Mouse (Mus musculus): ENCODE data around the gene Cdipt.

Gene Cdipt

DNA sequence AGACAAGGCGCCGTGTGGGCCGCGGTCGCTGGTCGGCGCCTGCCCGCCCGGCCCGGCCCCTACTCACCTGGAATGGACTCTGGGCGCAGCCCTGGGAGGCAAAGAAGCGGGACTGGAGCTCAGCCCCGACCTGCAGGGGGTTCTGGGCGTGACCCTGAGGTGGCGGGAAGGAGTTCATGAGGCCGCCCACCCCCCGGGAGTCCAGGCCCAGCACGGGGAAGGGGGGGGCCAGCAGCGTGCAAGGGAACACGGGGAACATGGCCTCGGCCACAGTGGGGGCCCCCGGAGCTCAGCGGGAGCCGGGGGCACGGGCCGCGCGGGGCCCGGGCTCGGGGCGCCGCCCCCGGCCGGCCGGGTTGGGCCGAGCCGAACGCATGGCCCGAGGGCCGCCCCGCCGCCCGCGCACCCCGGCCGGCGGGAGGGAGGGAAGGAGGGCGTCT is 50.5 kb downstream of the Cdipt start:
- peak; percentile 65 for DNase-seq

DNA sequence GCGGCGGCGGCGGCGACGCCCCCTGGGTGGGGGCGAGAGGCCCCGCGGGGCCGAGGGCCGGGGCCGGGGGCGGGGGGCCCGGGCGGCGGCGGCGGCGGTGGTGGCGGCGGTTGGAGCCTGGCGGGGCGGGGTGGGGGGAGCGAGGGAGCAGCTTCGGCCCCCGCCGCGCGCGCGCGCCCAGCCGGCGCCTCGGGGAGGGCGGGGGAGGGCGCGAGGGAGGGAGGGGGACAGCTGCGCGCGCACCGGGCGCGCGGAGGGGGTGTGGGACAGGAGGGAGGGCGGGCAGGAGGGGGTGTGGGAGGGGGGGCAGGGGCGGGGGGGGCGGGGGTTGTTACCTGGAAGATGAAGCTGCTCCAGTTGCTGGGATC is 50.9 kb downstream of the Cdipt start:
- DNase-seq: no peak

DNA sequence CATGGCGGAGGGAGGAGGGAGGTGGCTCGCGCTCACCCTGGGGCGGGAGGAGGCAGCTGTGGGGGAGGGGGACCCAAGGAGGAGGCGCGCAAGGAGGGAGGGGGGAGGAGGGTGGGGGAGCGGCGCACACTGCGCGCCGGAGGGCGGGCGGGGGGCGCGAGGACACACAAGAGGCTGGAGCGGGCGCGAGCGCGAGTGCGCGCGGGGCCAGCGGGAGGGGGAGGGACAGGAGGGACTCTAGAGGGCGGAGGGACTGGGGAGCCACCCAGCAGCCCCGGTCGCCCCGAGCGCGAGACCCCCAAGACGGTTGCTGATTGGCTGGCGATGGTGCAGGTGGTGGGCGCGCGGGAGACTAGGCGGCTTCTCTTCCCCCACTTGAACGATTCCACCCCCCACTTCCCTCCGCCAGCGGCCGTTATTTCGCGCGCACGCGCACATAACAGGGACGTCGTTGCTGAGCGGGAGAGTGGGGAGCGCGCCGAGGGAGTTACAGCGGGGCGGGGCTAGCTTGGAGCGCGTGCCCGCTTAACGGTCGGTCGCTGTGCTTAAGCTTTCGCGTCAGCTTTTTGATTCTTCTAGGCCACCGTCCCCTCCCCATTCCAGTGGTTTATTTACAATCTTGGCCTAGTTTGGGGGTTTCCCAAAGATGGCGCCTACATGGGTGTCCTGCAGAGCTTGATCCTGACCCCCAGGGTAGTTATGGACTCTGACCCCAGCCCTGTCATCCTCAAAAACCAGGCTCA is 51.4 kb downstream of the Cdipt start, which contains the start of gene Maz:
TSS of gene Maz (minus strand) at position 54 of the 743 bp plus-strand sequence.
- DNase-seq: peak; percentile 100

DNA sequence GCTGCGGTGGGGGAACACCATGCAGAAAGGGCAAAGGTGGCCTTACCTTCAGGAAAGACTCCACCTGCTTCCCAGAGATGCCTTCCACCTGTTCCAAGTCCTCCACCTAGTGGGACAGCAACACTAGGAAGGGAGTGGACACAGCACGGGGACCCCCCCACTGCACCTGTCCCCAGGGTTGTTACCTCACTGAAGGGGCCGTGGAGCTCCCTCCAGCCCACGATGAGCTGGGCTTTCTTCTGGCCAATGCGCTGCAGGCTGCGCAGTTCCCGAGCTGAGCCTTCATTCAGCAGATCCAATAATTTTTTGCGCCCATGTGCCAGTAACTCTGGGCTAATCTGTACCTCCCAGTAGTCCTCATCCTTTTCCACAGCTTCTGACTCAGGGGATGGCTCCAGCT is 52.2 kb downstream of the Cdipt start:
- no peak for DNase-seq
